Mouse (Mus musculus): ENCODE measurements around the gene Bcl2l1. TPM values are rescaled to one million over a fixed set of nuclear protein-coding genes. Genes with fewer than 3 reads are reported as not detected.

Gene Bcl2l1
- 46.8 and 54.3 TPM in 2 replicates for polyA plus RNA-seq (2012; rRNA removed)
- 91.2 and 96.3 TPM in 2 replicates for polyA plus RNA-seq (2014; fragmentation: Nextera tagmentation; extraction: Ambion mirVana)

DNA sequence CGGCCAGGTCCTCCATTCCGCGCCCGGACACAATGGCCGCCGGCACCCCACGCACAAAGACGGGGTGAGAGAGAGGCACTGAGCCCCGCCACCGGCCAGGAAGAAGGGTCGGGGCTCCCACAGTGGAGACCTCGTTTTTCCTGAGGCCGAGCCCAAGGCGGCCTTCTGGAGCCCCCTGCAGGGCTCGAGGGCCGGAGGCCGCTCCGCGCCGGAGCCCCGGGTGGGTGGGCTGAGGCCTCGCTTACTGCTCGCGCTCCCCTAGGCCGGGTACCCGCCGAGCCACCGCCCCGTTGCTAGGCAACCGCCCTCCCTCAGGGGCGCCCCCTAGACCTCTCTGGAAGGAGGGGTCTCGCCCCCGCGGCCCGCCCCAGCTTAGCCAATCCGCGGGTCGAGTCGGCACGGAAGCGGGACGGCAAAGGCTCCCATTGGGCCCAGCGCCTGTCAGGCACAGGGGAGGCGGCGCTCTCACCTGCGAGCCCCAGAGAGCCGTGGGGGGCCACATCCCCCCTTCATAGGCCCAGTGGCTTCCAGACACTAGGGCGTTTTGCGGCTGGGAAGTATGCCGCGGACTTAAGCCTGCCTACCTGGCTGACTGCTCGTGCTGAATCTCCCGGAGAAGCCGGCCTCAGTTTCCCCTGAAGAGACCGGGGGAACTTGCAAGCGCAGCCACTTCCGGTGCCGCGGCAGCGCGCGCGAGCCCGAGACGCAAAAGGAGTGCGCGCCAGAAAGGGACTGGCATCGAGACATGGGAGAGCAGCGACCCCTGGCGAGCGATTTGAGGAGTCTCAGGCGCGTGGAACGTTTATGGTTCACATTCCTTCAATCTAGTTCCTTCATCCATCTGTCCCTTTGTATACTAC lies at the start of gene Bcl2l1:
Bcl2l1 (minus strand) TSS at position 710 of the 860 bp plus-strand sequence.
- WGBS, result under 1% methylated on average over 69 of the region's 74 CpGs
- Histone ChIP-seq H3K4me3 (replicated peaks; ENCODE audit: low read length) (peak within 1 kb of the TSS; percentile 76), H3K36me3 (ENCODE audit: control insufficient read depth, insufficient read depth, low read length) (no peaks in the 10 kb centered on the region), H3K27ac (replicated peaks; ENCODE audit: low read depth, low read length) (peak within 1 kb of the TSS; percentile 96), H3K9me3 (ENCODE audit: control insufficient read depth, low read length) (no peaks in the 10 kb centered on the region), H3K4me2 (replicated peaks; ENCODE audit: low read depth, low read length, severe bottlenecking) (peak within 1 kb of the TSS; percentile 76), H3K4me1 (ENCODE audit: control insufficient read depth, insufficient read depth, low read length) (peaks cover 31% of the 10 kb centered on the region), H3K9ac (ENCODE audit: low read depth, low read length, severe bottlenecking) (peak within 1 kb of the TSS; percentile 86), H3K27me3 (ENCODE audit: control insufficient read depth, insufficient read depth, low read length) (no peaks in the 10 kb centered on the region)
- DNase-seq (ENCODE audit: low spot score) (peak; percentile 97), ATAC-seq (ENCODE audit: low FRiP score, low read depth) (peak; percentile 96)
- TF ChIP-seq POLR2A (IDR thresholded peaks at IDR 0.05; ENCODE audit: borderline replicate concordance, extremely low read depth, insufficient read depth, insufficient read length), result 0 out of 2 replicates have a peak, but pooled peaks have one; percentile 13

DNA sequence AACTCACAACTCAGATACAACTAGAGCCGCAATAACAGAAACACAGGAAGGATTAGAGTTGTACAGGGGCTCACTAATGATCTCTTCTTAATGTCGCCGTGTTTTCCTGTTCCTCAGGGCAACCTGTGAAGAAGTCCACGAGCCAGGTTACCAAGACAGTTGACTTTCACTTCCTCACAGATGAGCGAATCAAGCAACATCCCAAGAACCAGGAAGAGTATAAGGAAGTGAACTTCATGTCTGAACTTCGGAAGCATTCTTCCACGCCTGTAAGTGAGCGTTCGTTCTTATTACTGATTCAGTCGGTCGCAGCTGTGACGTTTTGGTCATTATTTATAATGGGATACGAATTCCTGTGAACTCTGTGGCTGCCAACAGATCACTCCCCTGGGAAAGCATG lies 49.4 kb upstream of the Bcl2l1 start:
- DNase-seq (ENCODE audit: low spot score) (no peak), ATAC-seq (ENCODE audit: low FRiP score, low read depth) (no peak)
- Histone ChIP-seq H3K4me3 (replicated peaks; ENCODE audit: low read length) (no peak overlapping the region), H3K4me1 (ENCODE audit: control insufficient read depth, insufficient read depth, low read length) (no peaks in the 10 kb centered on the region), H3K27me3 (ENCODE audit: control insufficient read depth, insufficient read depth, low read length) (no peaks in the 10 kb centered on the region), H3K27ac (replicated peaks; ENCODE audit: low read depth, low read length) (no peak overlapping the region), H3K4me2 (replicated peaks; ENCODE audit: low read depth, low read length, severe bottlenecking) (no peak overlapping the region), H3K9ac (ENCODE audit: low read depth, low read length, severe bottlenecking) (no peak overlapping the region), H3K9me3 (ENCODE audit: control insufficient read depth, low read length) (no peaks in the 10 kb centered on the region), H3K36me3 (ENCODE audit: control insufficient read depth, insufficient read depth, low read length) (peaks cover 86% of the 10 kb centered on the region)
- WGBS, result 88% methylated on average over 13 of the region's 13 CpGs
- no peak for TF ChIP-seq POLR2A (IDR thresholded peaks at IDR 0.05; ENCODE audit: borderline replicate concordance, extremely low read depth, insufficient read depth, insufficient read length)

GRCm38 (mm10) chr2:152878239-152878638 lies 46.7 kb upstream of the Bcl2l1 start:
- 84% methylated on average over 3 of the region's 3 CpGs for WGBS

DNA sequence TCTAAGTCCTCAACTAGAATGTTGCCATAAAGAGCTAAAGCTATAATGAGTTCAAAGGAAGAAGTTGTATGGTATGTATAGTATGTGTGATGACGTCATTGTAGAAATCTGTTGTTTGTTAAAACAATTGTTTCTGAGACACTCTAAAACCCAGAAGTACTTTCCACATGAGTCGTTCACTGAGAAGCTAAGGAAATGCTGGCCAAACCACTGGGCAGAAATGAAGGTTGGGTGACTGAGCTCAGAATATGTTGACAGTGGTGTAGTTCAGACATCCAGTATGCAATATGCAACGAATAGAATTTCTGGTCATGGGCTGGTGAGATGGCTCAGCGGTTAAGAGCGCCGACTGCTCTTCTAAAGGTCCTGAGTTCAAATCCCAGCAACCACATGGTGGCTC lies 31.8 kb upstream of the Bcl2l1 start:
- Histone ChIP-seq H3K9me3 (ENCODE audit: control insufficient read depth, low read length) (no peaks in the 10 kb centered on the region), H3K36me3 (ENCODE audit: control insufficient read depth, insufficient read depth, low read length) (peaks cover 53% of the 10 kb centered on the region), H3K4me1 (ENCODE audit: control insufficient read depth, insufficient read depth, low read length) (no peaks in the 10 kb centered on the region), H3K27me3 (ENCODE audit: control insufficient read depth, insufficient read depth, low read length) (no peaks in the 10 kb centered on the region), H3K4me2 (replicated peaks; ENCODE audit: low read depth, low read length, severe bottlenecking) (no peak overlapping the region), H3K9ac (ENCODE audit: low read depth, low read length, severe bottlenecking) (no peak overlapping the region), H3K4me3 (replicated peaks; ENCODE audit: low read length) (no peak overlapping the region), H3K27ac (replicated peaks; ENCODE audit: low read depth, low read length) (no peak overlapping the region)
- no peak for TF ChIP-seq POLR2A (IDR thresholded peaks at IDR 0.05; ENCODE audit: borderline replicate concordance, extremely low read depth, insufficient read depth, insufficient read length)
- DNase-seq (ENCODE audit: low spot score), result no peak
- no peak for ATAC-seq (ENCODE audit: low FRiP score, low read depth)
- 94% methylated on average over 6 of the region's 6 CpGs for WGBS

More at GRCm38 (mm10) chr2:152878239-152878638, 46.7 kb upstream of the Bcl2l1 start:
- DNase-seq (ENCODE audit: low spot score), result no peak
- Histone ChIP-seq H3K9ac (ENCODE audit: low read depth, low read length, severe bottlenecking) (no peak overlapping the region), H3K4me3 (replicated peaks; ENCODE audit: low read length) (no peak overlapping the region), H3K27ac (replicated peaks; ENCODE audit: low read depth, low read length) (no peak overlapping the region), H3K27me3 (ENCODE audit: control insufficient read depth, insufficient read depth, low read length) (no peaks in the 10 kb centered on the region), H3K36me3 (ENCODE audit: control insufficient read depth, insufficient read depth, low read length) (peaks cover 82% of the 10 kb centered on the region), H3K9me3 (ENCODE audit: control insufficient read depth, low read length) (no peaks in the 10 kb centered on the region), H3K4me1 (ENCODE audit: control insufficient read depth, insufficient read depth, low read length) (no peaks in the 10 kb centered on the region), H3K4me2 (replicated peaks; ENCODE audit: low read depth, low read length, severe bottlenecking) (no peak overlapping the region)
- no peak for ATAC-seq (ENCODE audit: low FRiP score, low read depth)
- TF ChIP-seq POLR2A (IDR thresholded peaks at IDR 0.05; ENCODE audit: borderline replicate concordance, extremely low read depth, insufficient read depth, insufficient read length), result no peak

DNA sequence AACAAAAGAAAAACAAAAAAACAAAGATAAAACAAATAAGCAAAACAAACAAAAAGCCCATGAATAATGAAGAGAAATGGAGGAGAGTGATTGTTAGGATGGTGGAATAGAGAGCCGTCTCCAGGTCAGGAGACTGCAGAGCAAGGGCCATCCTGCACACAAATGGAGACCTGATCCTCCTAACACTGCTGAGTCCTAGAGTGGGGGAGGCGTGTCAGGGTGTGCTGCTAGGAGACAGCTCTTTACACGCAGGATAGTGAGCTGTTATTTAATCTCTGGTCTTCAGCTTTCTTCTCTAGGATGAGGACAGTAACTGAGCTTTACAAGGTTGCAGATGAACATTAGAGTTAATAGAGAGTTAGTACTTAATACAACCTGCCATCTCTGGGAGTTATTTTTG lies 31.1 kb upstream of the Bcl2l1 start:
- Histone ChIP-seq H3K4me1 (ENCODE audit: control insufficient read depth, insufficient read depth, low read length) (no peaks in the 10 kb centered on the region), H3K27ac (replicated peaks; ENCODE audit: low read depth, low read length) (no peak overlapping the region), H3K4me3 (replicated peaks; ENCODE audit: low read length) (no peak overlapping the region), H3K36me3 (ENCODE audit: control insufficient read depth, insufficient read depth, low read length) (peaks cover 53% of the 10 kb centered on the region), H3K9ac (ENCODE audit: low read depth, low read length, severe bottlenecking) (no peak overlapping the region), H3K4me2 (replicated peaks; ENCODE audit: low read depth, low read length, severe bottlenecking) (no peak overlapping the region), H3K9me3 (ENCODE audit: control insufficient read depth, low read length) (no peaks in the 10 kb centered on the region), H3K27me3 (ENCODE audit: control insufficient read depth, insufficient read depth, low read length) (no peaks in the 10 kb centered on the region)
- ATAC-seq (ENCODE audit: low FRiP score, low read depth) (no peak), DNase-seq (ENCODE audit: low spot score) (no peak)
- 95% methylated on average over 3 of the region's 3 CpGs for WGBS
- no peak for TF ChIP-seq POLR2A (IDR thresholded peaks at IDR 0.05; ENCODE audit: borderline replicate concordance, extremely low read depth, insufficient read depth, insufficient read length)

All from limb, embryonic 14.5 days (tissue).